Mouse (Mus musculus) brain, embryonic 14.5 days (tissue): ENCODE results near the gene Xkr8.

ENCODE experiments used
- CTCF ChIP-seq: fragments of 200-500 bp; IDR thresholded peaks from 2 replicates; pipeline ENCODE4 v1.5.1; 2012; ENCODE audit warnings: inconsistent platforms, mild to moderate bottlenecking, moderate library complexity, borderline replicate concordance; ENCODE audit not compliant: insufficient read depth, insufficient read length; ENCODE audit errors: extremely low read depth
- POLR2A ChIP-seq: fragments of 200-500 bp; IDR thresholded peaks from 2 replicates; pipeline ENCODE4 v1.6.1; 2012; ENCODE audit warnings: mild to moderate bottlenecking, inconsistent platforms, borderline replicate concordance; ENCODE audit not compliant: poor library complexity, insufficient read depth, insufficient read length, severe bottlenecking; ENCODE audit errors: extremely low read depth

GRCm38 (mm10) chr4:132771776-132772175, 39.4 kb upstream of the Xkr8 start:
- TF ChIP-seq CTCF = no peak
- TF ChIP-seq POLR2A = no peak
